Mouse (Mus musculus): ENCODE results near the gene Sord.

The Sord gene

DNA sequence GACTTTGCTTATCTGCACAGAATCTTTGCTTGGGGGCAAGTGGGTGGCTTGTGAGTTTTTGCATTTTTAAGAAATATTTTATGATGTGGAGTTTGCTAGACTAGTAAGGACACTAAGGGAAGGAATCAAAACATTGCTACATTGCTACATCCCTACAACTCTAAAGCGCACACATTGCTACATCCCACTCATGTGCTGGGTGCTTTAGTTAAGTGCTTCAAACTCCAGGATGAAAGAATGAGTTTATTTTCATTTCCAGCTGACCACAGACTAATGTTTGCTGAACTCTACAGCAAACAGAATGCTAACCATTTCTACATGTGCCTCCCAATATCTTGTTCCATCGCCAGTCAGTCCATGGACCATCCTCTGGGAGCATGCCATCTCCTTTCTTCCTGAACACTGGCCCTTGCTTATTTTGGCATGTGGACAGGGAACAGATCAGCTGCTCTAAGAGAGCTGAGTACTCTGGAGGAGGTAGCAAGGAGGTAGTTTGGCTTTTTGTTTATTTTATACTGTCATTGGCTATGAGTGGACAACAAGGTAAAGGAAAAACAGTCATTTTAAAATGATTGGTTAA lies 3.4 kb downstream of the Sord start:
- no peak for DNase-seq (ENCODE audit: extremely low spot score, low spot score)

DNA sequence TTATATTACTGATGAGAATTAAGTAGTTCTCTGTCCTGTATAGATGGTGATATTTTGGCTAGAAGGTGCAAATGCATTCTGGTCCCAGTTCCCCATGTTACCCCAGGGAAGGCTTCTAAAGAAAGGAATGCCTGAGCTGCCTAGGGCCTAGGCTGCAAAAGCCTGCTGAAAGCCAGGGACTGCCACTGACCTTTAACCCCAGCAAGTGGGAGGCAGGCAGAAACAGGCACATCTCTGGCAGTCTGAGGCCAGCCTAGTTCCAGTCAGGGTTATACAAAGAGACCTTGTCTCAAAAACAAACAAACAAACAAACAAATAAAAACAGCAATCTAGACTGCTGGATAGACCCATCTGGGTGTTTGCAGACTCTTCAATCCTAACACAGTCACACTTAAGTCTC lies 6.2 kb downstream of the Sord start:
- no peak for DNase-seq (ENCODE audit: extremely low spot score, low spot score)

DNA sequence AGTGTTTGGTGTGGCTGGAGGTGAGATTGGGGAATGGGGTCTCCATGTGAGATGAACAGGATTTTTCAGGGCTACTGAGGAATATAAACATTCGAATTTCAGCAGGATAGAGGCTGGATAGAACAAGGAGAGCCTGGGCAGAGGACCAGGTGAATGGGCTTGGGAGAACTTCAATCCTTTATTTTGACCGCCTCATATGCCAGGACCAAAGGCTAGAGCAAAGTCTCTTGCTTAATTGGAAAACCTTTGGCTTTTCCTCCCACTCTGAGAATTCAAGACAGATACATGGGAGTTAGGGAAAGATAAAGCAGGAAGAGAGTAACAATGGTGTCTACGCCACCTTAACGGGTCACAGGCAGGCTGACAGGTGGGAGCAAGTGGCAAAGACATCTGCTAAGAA lies 6.7 kb downstream of the Sord start:
- DNase-seq (ENCODE audit: extremely low spot score, low spot score) = no peak

DNA sequence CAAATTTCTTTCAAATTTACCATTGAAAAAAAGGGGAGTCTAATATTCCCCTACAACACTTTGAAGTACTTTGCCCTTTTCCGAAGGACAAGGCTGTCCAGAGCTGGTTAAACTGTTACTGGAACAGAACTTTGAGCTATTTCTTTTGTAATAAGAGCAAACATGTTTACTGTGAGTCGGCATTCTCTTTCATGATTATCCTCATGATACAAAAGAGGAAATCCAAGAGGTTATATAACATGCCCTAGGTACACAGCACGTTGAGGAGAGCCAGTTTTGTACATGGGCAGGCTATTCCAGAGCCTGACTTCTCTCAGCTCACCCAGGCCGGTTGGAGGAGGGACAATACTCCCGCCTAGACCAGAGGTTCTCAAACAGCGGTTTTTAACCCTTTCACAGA lies 7.4 kb downstream of the Sord start:
- no peak for DNase-seq (ENCODE audit: extremely low spot score, low spot score)

DNA sequence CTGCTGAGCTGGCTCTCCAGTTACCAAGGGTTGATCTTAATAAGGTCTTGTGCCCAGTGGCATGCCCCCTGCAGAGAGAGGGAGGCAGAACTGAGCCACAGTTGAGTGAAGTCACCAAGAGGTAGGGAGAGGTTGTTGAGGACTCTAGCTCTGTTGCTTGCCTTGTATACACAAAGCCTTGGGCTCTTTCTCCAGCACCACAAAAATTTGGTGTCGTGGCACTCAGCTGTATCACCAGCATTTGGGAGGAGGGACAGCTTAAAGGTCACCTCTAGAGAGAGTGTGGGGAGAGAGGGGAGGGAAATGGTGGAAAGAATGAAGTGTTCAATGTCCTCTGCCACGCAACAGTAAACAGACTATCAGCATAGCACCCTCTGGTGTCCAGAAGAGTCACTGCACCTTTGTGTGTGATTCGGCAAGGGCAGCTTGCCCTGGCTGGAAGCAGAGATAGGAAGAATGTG lies 9.2 kb downstream of the Sord start:
- DNase-seq (ENCODE audit: extremely low spot score, low spot score) = peak; percentile 74

DNA sequence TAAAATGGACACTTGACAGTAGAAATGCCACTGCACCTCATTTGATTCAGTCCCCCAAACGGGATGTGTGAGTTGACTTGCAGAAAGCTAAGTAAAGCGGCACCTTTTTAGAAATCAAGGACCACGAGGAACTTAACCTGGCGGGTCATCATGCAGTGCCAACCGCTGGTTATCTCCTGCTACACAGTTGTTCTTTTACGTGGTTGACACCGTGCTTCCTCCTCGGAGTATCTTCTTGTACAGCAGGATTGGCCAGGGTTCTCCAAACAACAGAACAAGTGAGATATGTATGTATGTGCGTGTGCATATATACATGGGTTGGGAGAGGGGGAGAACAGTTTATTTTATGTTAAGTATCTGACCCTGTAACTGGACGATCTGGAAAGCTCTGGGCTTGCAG lies 13.2 kb downstream of the Sord start:
- no peak for DNase-seq (ENCODE audit: extremely low spot score, low spot score)

DNA sequence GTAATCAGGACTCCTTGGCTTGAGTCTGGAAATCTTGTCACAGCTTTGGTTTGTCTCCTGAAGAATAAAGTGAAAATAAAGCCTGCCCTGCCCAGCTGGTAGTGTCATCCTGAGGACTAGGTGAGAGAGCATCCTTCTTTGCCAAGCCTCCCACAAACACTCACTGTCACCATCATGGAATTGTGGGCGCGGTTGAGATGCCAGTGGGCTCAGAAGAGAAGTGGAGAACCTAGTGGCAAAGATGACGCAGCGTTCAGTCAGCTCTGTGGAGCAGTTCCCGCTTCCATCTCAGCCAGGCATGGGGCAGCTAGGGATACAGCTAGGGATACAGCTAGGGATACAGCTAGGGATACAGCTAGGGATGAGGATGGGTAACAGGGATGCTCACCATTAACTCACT lies 21.4 kb downstream of the Sord start:
- no peak for DNase-seq (ENCODE audit: extremely low spot score, low spot score)

DNA sequence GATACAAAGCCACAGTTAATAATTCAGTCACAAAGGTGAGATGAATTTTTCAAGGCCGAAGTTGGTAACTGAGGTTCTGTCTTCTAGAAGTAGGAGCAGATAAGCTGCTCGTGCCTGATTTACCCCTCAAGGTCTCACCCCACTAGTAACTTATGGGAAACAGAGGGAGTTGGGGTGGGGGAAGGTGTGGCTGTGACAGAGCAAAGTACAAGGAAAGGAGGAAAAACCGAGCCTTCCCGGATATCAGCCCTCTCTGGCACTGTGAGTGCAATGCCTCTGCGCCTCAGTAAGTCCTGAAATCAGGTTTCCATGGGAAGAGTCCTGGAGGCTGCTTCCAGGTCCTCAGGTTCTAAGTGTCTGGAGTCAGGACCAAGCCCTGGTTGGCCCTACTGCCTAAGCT lies 26.2 kb downstream of the Sord start:
- no peak for DNase-seq (ENCODE audit: extremely low spot score, low spot score)

DNA sequence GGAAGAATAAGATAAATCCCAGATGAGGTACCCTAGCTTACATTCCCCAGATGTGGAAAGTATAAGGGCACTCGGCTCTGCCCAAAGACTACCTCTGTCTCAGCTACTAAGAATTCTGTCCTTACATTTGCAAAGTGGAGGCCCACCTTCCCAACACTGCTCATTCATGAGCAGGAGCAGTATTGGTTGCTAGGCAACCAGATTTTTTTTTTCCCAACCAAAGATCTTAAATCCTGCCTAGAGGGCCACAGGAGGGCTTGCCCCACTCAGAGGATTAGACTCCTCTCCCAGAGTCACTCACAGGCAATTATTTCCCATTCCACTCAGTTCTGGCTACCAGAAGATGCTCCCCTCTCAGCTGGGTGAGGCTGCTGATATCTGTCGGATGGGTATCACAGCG lies 30.1 kb downstream of the Sord start:
- no peak for DNase-seq (ENCODE audit: extremely low spot score, low spot score)

DNA sequence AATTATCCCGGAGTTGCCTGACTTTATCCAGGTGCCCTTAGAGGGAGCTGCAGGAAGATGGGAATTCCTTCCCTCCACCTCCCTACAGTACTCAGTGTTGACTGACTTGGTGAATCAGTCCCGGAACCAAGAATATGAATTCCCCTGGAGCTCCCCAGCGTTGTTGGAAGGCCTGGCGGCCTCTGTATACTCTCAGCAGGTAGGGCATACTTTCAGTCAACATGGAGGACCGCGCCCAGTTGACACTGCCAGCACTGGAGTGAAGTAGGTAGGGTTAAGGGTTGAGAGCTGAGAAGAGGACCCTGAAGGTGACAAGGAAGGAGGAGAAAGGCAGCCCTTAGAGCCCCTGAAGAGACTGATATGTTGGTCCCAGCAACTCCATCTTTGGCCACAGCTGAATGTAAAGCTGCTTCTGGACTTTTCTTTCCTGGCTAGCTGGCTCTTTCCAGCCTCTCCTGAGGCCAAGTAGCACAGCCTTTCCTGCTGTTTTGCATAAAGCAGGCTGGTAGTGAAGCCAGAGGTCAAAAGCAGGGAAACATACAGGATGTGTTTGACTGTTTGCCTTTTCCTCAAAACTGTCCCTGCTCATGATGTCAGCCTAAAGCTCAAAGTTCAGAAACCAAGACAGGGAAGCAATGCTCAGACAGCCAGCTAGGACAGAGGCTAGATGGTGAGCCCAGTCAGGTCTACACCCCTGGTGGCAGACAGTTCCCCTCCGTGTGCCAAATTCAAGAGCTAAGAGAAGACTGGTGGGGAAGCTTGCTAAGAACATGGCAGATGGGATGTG lies 32.1 kb downstream of the Sord start:
- DNase-seq (ENCODE audit: extremely low spot score, low spot score) = no peak

DNA sequence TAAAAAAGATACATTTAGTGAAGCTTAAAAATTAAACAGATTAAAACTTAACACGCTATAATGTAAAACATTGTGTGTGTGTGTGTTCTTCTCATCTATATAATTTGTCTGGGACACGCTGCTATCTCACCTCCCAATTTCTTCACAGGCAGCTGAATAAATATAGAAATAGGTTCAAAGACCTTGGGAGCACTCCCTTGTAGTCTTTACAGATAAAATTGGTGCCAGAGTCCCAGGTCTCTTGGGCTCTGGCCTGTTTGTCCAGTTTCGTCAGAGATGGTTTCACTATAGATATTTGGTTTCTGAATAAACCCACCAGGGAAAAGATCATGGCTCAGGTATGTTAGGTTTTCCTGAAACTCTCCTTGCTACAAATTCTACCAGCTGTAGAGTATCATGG lies 44.2 kb downstream of the Sord start:
- no peak for DNase-seq (ENCODE audit: extremely low spot score, low spot score)

DNA sequence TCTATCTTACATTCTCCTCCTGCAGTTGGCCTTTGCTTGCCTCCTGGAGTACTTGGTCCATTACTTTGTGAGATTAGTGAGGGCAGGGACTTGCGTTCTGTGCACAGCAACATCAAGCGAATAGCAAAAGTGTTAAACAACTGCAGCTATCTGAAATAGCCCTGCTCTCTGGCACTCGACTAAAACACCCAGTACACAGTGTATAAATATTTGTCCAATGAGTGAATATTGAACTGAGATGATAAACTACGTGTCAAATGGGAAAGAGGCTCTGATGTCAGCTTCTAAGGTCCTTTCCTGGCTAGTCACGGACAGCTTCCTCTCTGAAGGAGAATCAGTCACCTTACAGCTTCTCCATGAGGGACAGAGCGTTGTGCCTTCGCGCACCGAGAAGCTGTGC lies 49.5 kb downstream of the Sord start:
- DNase-seq (ENCODE audit: extremely low spot score, low spot score) = no peak

DNA sequence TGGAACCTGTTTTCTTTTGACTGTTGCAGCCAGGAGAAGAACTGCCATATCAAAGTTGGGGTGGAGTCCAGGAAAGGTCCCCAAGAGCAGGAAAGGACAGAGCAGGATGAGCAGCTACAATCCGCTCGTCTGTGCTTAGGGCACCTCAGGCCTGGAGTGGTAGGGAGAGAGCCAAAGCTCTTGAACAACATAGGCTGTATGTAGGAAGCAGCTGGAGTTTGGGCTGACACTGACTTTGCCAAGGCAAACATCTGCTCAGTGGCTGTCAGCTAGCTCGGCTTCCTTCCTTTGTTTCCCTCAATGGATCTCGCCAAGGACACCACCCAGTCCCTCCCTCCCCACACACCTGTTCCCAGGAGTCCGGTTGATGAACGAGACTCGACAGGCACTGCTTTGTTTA lies 51.6 kb downstream of the Sord start:
- no peak for DNase-seq (ENCODE audit: extremely low spot score, low spot score)

DNA sequence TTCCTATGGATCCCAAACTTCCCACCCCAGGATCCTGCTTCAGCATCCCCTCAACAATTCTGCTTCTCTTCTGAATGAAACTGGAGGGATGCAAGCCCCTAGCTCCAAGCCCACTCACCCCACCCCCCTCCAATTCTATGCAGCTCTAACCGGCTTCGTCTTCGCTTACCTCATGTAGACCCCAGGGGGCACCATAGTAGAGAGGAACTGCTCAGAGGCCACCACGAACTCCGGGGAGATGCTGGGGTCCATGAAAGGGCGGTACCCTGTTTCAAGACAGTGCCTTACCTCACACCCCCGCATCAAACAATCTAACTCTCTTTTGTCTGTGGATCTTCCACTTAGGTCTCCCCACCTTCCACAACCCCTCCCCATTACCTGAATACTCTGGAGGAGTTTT lies 60.4 kb downstream of the Sord start:
- no peak for DNase-seq (ENCODE audit: extremely low spot score, low spot score)

DNA sequence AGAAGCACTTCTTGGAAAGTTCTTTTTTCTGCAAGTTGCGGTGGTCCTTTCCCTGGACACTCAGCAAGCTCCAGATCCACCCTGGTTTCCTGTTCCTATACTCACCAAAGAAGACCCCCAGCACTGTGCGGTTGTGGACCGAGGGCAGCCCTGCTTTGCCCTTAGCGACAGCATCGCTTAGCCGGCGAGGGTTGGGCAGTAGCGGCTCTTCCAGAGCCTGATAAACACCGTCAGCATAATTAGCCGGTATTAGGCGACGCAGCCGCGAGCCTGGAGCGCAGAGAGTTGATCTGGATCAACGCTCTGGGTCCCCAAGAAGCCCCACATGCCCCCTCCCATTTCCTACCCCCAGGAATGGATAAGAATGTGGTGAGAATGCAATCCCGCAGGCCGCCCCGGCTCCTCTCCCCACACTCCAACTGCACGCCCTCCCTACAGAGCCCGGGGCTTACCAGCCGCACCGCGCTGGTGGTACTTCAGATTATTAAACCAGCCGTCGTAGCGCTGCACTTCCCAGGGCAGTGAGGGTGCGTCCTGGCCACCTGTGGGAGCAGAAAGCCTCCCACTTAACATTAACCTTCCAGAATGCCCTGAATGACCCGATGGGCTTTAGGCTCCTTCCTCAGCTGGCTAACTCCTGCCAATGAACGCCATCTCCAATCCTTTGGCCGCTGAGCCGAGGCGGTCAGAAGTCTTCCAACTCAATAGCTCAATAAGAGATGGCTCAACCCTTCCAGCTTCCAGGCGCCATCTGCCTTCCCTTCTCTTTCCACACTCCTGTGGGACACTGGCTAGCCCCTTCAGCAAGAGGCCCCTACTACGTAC lies 62.9 kb downstream of the Sord start:
- DNase-seq (ENCODE audit: extremely low spot score, low spot score) = peak; percentile 55

DNA sequence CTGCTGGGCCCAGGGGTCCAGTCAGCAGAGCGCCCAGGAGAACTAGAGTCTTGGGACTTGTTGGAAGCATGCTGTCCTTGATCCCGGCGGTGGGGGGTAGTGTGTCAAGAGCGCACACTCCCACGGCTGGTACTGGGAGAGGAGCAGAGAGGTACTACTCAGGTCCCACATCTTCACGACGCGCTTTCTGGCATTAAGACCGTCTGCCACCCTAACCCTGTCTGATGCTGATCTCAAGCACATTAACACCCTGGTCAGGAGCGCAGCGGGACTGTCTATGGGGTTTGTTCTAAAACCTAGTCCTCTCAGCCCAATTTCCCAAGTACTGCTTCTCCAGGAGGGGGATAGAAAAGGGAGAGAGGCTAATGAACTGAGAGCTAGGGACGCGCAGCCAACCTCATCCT lies 63.5 kb downstream of the Sord start, which contains the start of gene Duox2:
TSS of gene Duox2 (minus strand) at position 354 of the 404 bp plus-strand sequence.
- DNase-seq (ENCODE audit: extremely low spot score, low spot score) = peak; percentile 56

DNA sequence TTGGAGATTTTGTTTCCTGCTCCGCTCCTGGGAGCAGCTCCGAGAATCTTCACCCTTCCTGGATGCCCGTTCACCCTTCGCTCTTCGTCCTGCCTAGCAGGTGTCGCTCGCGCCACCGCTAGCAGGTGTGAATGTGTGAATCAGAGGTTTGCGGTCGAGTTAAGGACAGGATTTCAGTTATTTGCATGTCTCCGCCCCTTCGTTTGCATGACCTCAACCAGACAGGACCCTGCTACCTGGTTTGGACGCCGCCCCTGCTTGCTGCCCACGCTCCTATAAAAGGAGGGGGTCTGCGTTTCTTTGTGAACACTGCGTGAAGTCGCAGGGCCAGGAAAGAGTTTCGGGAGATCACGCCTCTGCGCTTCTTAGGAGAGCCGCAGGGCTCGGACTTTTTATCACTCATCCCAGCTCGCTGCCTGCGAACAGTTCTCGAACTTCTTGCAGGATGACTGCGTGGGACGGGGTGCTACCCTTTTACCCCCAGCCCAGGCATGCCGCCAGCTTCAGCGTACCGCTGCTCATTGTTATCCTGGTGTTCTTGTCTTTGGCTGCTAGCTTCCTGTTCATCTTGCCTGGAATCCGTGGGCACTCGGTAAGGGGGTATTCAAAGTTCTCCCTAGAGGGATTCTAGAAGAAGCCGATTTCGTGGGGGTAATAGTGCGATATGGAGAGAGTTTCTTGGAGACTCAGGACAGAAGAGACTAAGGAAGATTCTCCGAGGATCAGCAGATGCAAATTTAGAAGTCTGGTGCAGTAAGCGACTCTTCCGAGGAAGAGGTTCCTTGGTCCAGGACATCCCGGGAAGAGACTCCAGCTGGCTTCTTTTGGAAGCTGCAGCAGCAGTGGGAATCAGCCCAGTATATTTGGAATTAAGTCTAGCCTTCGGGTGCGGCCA lies 64.3 kb downstream of the Sord start, which contains the start of gene Duoxa2:
TSS of gene Duoxa2 (plus strand) at position 305 of the 895 bp plus-strand sequence.
- peak; percentile 55 for DNase-seq (ENCODE audit: extremely low spot score, low spot score)

DNA sequence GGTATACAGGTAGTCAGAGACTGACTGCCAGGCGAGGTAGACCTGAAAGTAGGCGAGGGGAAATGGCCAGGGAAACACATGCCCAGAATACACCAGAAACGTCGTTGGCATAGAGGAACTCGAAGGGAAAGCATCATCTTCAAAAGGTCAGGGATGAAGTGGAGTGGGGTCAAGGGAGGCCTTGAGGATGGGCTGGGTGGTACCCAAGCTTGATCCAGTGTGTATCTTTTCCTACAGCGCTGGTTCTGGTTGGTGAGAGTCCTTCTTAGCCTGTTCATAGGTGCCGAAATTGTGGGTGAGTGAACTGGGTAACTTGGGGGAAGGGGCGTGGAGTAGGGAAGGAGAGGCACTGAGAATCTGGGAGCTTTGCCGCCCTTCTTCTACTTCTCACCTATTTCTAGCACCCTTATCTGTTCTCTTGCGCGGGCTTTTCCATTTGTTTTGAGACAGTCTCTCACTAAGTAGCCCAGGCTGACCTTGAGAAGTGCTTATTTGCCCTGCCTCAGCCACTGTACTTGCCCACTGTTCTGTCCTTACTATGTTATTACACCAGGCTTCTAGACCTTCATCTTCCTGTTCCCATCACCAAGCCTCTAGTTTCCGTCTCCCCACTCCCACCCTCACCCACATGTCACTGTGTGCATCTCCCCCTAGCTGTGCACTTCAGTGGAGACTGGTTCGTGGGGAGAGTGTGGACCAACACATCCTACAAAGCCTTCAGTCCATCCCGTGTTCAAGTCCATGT lies 65.5 kb downstream of the Sord start:
- DNase-seq (ENCODE audit: extremely low spot score, low spot score) = peak; percentile 35

DNA sequence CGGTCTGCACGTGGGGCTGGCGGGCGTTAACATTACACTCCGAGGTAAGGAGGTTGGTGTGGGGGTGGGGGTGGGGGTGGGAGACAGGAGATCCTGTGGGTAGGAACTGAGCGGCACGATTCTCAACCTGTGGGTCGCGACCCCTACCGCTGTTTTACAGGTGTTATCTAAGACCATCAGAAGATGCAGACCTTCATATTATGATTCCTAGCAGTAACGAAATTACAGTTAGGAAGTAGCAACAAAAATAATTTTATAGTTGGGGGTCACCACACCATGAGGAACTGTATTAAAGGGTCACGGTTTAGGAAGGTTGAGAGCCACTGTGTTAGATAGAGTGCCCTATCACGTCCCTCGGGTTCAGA lies 66.1 kb downstream of the Sord start:
- no peak for DNase-seq (ENCODE audit: extremely low spot score, low spot score)

DNA sequence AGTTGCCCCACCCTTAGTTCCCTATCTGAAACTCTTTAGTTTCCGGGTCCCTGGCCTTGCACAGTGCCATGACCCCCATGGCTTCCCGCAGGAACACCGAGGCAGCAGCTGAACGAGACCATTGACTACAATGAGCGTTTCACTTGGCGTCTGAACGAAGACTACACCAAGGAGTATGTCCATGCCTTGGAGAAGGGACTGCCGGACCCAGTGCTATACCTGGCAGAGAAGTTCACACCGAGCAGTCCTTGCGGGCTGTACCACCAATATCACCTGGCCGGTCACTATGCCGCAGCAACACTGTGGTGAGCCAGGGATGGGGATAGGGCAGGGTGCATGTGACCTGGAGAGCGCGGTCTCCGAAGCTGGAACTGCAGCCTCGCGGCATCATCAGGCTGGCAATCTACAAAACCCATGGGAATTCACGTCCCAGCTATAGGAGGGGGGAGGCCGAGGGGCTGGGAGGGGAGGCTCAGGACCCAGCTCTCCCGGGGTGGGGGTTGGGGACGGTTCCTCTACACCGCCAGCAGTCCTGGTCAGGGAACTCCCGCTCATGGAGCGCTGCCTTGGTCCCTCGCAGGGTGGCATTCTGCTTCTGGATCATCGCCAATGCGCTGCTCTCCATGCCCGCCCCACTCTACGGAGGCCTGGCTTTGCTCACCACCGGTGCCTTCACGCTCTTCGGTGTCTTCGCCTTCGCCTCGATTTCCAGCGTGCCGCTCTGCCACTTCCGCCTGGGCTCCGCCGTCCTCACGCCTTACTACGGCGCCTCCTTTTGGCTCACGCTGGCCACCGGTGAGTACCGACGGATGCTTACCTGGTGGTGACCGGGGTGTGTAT lies 66.8 kb downstream of the Sord start:
- DNase-seq (ENCODE audit: extremely low spot score, low spot score) = peak; percentile 61

Measured in neural tube, embryonic 10.5 days (tissue).